Mouse (Mus musculus) embryonic fibroblast, embryonic 13.5 days (primary cell): ENCODE results near the gene Krtap28-10.

ENCODE experiments used
- CTCF ChIP-seq: IDR thresholded peaks from 2 replicates; pipeline ENCODE4 v1.5.1; 2011; ENCODE audit warnings: mild to moderate bottlenecking, control low read depth, low read length, moderate library complexity, borderline replicate concordance; ENCODE audit not compliant: insufficient read depth
- POLR2A ChIP-seq: IDR thresholded peaks from 2 replicates; pipeline ENCODE4 v1.6.1; 2011; ENCODE audit warnings: low read depth, mild to moderate bottlenecking, control low read depth, low read length, moderate library complexity

DNA sequence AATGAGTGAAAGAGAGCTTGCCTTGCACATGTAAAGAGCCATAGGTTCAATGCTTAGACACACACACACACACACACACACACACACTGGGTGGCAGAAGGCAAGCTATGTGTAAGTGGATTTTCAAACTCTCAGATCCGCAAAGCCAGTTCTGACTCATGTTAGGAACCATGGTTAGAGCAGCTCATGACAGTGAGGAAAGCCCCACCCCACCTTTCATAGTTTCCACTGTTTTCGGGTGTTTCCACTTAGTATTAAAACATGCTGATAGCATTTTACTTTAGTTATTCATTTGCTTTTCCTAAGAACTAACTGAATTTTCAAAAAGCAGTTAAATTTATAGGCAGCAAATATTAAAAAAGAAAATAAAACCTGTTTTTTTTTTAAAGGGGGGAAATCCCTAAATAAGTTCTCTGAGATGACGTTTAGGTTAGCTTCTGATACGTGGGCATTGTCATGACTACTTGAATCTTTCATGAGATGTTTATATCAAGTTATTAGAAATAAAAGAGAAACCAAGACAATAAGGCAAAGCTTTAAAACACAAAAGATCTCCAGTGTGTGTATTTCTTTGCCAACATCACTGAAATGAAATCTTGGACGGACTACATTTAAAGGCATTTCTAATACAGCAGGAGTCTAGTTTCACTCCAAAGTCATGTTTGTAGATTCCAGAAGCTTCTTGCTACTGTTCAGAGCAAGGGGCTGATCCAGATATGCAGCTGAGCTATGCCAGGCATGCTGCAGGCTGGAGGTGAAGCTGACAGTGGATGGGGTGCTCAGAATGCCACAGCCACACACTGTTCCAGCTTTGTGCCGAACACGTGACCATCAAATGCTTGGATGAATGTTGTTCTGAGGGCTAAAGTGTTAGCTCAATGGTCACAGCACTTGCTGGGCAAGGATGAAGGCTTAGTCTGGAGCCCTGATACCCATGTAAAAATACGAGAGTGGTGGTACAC is 35.8 kb downstream of the Krtap28-10 start:
- TF ChIP-seq CTCF: no peak
- no peak for TF ChIP-seq POLR2A
